Mouse (Mus musculus): Measurements from ENCODE around the gene Spaca6. TPM values are rescaled to one million over a fixed set of nuclear protein-coding genes. Genes with fewer than 3 reads are reported as not detected.

Spaca6 gene
- polyA plus RNA-seq, 1 experiment, result not detected

- Histone ChIP-seq H3K4me3 (ENCODE audit: insufficient read depth, low read depth, low read length) (no peak overlapping the region), H3K4me1 (ENCODE audit: control insufficient read depth, insufficient read depth, low read length) (no peaks in the 10 kb centered on the region; the same call in 1 of the 2 replicates), H3K27ac (ENCODE audit: insufficient read depth, low read depth, low read length) (no peak overlapping the region)
- 94% methylated on average over 1 of the region's 1 CpGs for WGBS
- TF ChIP-seq CTCF (IDR thresholded peaks at IDR 0.05; ENCODE audit: insufficient read depth, low read depth, low read length) (no peak), POLR2A (IDR thresholded peaks at IDR 0.05; ENCODE audit: insufficient read depth, low read depth, low read length) (no peak)
These were observed 29.7 kb downstream of the Spaca6 start for GRCm38 (mm10) chr17:17856612-17857011.

DNA sequence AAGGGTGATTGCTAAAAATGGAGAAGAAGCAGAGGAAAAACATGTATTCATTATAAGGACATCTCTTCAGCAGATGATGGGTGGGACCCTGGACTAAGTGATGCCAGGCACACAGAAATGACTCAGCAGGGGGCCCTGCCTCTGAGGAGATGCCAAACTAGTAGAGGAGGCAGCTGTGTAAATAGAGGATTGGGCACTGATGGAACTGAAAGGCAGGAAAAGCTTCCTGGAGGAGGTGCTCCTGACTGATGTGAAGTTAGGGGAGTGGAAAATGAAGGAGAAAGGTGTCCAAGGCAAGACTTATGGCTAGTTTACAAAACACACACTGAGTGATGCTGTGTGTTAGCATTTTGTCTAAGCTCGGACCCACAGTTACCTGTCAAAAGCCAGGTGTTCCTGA is 30.5 kb downstream of the Spaca6 start:
- no peak overlapping the region for H3K4me3 ChIP-seq (ENCODE audit: insufficient read depth, low read depth, low read length)
- no peak overlapping the region for H3K27ac ChIP-seq (ENCODE audit: insufficient read depth, low read depth, low read length)
- TF ChIP-seq POLR2A (IDR thresholded peaks at IDR 0.05; ENCODE audit: insufficient read depth, low read depth, low read length) (no peak), CTCF (IDR thresholded peaks at IDR 0.05; ENCODE audit: insufficient read depth, low read depth, low read length) (no peak)
- H3K4me1 ChIP-seq (ENCODE audit: control insufficient read depth, insufficient read depth, low read length), result no peaks in the 10 kb centered on the region; the same call in 1 of the 2 replicates
- WGBS, result 73% methylated on average over 1 of the region's 1 CpGs

- no peak overlapping the region for H3K27ac ChIP-seq (ENCODE audit: insufficient read depth, low read depth, low read length)
- no peaks in the 10 kb centered on the region; the same call in 1 of the 2 replicates for H3K4me1 ChIP-seq (ENCODE audit: control insufficient read depth, insufficient read depth, low read length)
- H3K4me3 ChIP-seq (ENCODE audit: insufficient read depth, low read depth, low read length), result no peak overlapping the region
- WGBS, result 90% methylated on average over 3 of the region's 3 CpGs
- TF ChIP-seq POLR2A (IDR thresholded peaks at IDR 0.05; ENCODE audit: insufficient read depth, low read depth, low read length), result no peak
- TF ChIP-seq CTCF (IDR thresholded peaks at IDR 0.05; ENCODE audit: insufficient read depth, low read depth, low read length), result no peak
These were observed 33.2 kb downstream of the Spaca6 start for GRCm38 (mm10) chr17:17860110-17860509.

GRCm38 (mm10) chr17:17862360-17862759 is 35.4 kb downstream of the Spaca6 start:
- Histone ChIP-seq H3K27ac (ENCODE audit: insufficient read depth, low read depth, low read length) (no peak overlapping the region), H3K4me1 (ENCODE audit: control insufficient read depth, insufficient read depth, low read length) (no peaks in the 10 kb centered on the region), H3K4me3 (ENCODE audit: insufficient read depth, low read depth, low read length) (no peak overlapping the region)
- TF ChIP-seq POLR2A (IDR thresholded peaks at IDR 0.05; ENCODE audit: insufficient read depth, low read depth, low read length) (no peak), CTCF (IDR thresholded peaks at IDR 0.05; ENCODE audit: insufficient read depth, low read depth, low read length) (no peak)
- 48% methylated on average over 1 of the region's 1 CpGs for WGBS

DNA sequence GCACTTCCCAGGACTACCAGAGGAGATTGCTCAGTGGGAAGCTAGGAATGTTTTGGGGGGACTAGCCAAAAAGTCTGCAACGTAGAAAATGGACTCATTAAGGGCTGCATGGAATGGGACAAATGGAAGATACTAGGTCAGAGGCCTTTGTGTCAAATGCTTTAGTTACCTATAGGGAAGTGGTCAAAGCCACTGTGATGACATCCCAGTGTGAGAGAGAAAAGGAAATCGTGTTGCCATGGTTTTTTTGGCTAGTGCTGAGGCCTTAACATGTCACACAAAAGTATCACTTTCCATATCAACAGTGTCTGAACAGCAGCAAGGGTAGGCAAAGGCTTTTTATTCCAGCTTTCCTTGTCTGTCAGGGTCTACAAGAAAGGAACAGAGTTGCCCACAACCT is 38.2 kb downstream of the Spaca6 start:
- no peak overlapping the region for H3K27ac ChIP-seq (ENCODE audit: insufficient read depth, low read depth, low read length)
- no peaks in the 10 kb centered on the region for H3K4me1 ChIP-seq (ENCODE audit: control insufficient read depth, insufficient read depth, low read length)
- 40% methylated on average over 2 of the region's 2 CpGs for WGBS
- TF ChIP-seq POLR2A (IDR thresholded peaks at IDR 0.05; ENCODE audit: insufficient read depth, low read depth, low read length) (no peak), CTCF (IDR thresholded peaks at IDR 0.05; ENCODE audit: insufficient read depth, low read depth, low read length) (no peak)
- H3K4me3 ChIP-seq (ENCODE audit: insufficient read depth, low read depth, low read length), result no peak overlapping the region

DNA sequence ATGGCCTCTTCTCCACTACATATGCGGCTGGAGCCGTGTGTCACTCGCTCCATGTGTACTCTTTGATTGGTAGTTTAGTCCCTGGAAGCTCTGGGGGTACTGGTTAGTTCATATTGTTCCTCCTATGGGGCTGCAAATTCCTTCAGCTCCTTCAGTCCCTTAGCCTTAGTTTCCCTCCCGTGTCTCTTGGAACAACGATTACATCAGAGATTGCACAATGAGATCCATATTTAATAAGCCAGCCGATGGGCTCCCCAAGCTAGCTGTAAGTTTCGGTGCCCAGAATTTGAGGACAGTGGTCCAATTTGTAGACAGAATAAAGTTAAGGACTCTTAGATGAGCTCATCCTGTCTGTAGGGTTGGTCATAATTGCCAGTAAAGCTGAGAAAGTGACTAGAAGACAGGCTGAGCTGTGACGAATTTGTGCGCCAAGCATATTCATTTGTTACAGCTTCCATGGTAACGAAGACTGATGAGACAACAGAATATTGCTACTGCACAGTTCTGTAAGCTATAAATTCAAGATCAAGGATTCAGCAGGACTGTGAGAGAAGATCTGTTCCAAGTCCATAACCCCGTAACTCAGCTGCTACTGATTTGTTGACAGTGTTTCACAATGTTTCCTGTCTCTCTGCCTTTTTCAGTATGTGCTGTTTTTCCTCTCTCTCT is 40.0 kb downstream of the Spaca6 start:
- 84% methylated on average over 11 of the region's 11 CpGs for WGBS
- no peak overlapping the region for H3K27ac ChIP-seq (ENCODE audit: insufficient read depth, low read depth, low read length)

GRCm38 (mm10) chr17:17870892-17871550 is 44.1 kb downstream of the Spaca6 start:
- TF ChIP-seq POLR2A (IDR thresholded peaks at IDR 0.05; ENCODE audit: insufficient read depth, low read depth, low read length) (no peak), CTCF (IDR thresholded peaks at IDR 0.05; ENCODE audit: insufficient read depth, low read depth, low read length) (no peak)
- WGBS, result 85% methylated on average over 2 of the region's 2 CpGs
- Histone ChIP-seq H3K4me1 (ENCODE audit: control insufficient read depth, insufficient read depth, low read length) (no peaks in the 10 kb centered on the region), H3K4me3 (ENCODE audit: insufficient read depth, low read depth, low read length) (no peak overlapping the region), H3K27ac (ENCODE audit: insufficient read depth, low read depth, low read length) (no peak overlapping the region)

More for the DNA sequence above, 40.0 kb downstream of the Spaca6 start:
- TF ChIP-seq POLR2A (IDR thresholded peaks at IDR 0.05; ENCODE audit: insufficient read depth, low read depth, low read length) (no peak), CTCF (IDR thresholded peaks at IDR 0.05; ENCODE audit: insufficient read depth, low read depth, low read length) (no peak)
- Histone ChIP-seq H3K4me3 (ENCODE audit: insufficient read depth, low read depth, low read length) (no peak overlapping the region), H3K4me1 (ENCODE audit: control insufficient read depth, insufficient read depth, low read length) (no peaks in the 10 kb centered on the region)

DNA sequence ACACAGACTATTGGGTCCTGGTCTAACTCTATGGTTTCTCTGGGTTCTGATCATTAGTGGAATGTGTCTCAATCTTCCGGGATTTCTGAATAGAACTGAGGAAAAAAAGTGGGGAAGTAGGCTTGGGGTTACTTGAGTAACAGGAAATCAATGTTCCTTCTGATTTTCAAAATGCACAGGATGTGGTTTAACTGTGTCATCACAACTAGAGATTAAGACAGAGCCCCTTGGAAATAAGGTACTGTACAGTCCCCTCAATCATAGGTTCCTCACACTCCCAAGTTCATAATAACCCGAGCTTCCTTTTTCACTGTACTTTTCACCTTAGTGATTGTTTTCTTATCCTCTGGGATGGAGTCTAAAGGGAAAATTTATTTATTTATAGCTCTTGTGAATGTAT is 44.7 kb downstream of the Spaca6 start:
- Histone ChIP-seq H3K27ac (ENCODE audit: insufficient read depth, low read depth, low read length) (no peak overlapping the region), H3K4me3 (ENCODE audit: insufficient read depth, low read depth, low read length) (no peak overlapping the region), H3K4me1 (ENCODE audit: control insufficient read depth, insufficient read depth, low read length) (no peaks in the 10 kb centered on the region)
- 92% methylated on average over 2 of the region's 2 CpGs for WGBS
- no peak for TF ChIP-seq POLR2A (IDR thresholded peaks at IDR 0.05; ENCODE audit: insufficient read depth, low read depth, low read length)
- no peak for TF ChIP-seq CTCF (IDR thresholded peaks at IDR 0.05; ENCODE audit: insufficient read depth, low read depth, low read length)

DNA sequence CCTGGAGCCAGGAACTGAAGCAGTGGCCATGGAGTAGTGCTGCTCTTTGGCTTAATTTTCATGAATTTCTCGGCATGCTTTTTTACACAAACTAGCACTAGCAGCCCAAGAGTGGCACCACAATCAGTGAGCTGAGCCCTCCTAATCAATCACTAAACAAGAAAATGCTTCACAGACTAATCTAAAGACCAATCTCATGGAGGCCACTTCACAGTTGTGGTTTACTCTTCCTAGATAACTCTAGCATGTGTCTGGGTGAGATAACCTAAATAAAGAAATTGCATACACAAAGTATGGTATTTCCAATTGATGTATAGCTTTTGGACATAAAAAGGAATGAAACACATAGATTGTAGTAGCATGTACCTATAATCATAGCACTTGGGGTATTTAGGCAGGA is 52.4 kb downstream of the Spaca6 start:
- no peak overlapping the region for H3K4me3 ChIP-seq (ENCODE audit: insufficient read depth, low read depth, low read length)
- 83% methylated on average over 1 of the region's 1 CpGs for WGBS

More for the DNA sequence above, 52.4 kb downstream of the Spaca6 start:
- Histone ChIP-seq H3K27ac (ENCODE audit: insufficient read depth, low read depth, low read length) (no peak overlapping the region), H3K4me1 (ENCODE audit: control insufficient read depth, insufficient read depth, low read length) (no peaks in the 10 kb centered on the region)
- no peak for TF ChIP-seq CTCF (IDR thresholded peaks at IDR 0.05; ENCODE audit: insufficient read depth, low read depth, low read length)
- no peak for TF ChIP-seq POLR2A (IDR thresholded peaks at IDR 0.05; ENCODE audit: insufficient read depth, low read depth, low read length)
